Mouse (Mus musculus): ENCODE data around the gene Myoc.

- TF ChIP-seq POLR2A (IDR thresholded peaks at IDR 0.05; ENCODE audit: insufficient read length, low read depth) (no peak), CEBPB (IDR thresholded peaks at IDR 0.05; ENCODE audit: insufficient read depth, poor library complexity, severe bottlenecking) (no peak), USF1 (IDR thresholded peaks at IDR 0.05; ENCODE audit: low read depth) (no peak), TCF12 (IDR thresholded peaks at IDR 0.05; ENCODE audit: insufficient read depth, poor library complexity, severe bottlenecking) (no peak), MAX (IDR thresholded peaks at IDR 0.05; ENCODE audit: low read depth) (no peak), MYOD1 (IDR thresholded peaks at IDR 0.05; ENCODE audit: control insufficient read depth in 1 of 3, insufficient read length in 2 of 3, low read depth in 2 of 3) (no peak), MYOG (IDR thresholded peaks at IDR 0.05; ENCODE audit: control insufficient read depth in 1 of 3, insufficient read depth in 1 of 3, insufficient read length in 2 of 3, low read depth in 2 of 3) (no peak), E2F4 (IDR thresholded peaks at IDR 0.05; ENCODE audit: insufficient read depth) (no peak), POLR2AphosphoS2 (IDR thresholded peaks at IDR 0.05; ENCODE audit: insufficient read length, low read depth) (no peak), REST (IDR thresholded peaks at IDR 0.05; ENCODE audit: insufficient read depth, insufficient read length) (no peak)
These were observed 37.7 kb upstream of the Myoc start for GRCm38 (mm10) chr1:162601288-162601687.
